Mouse (Mus musculus) kidney, adult 2 months (tissue): Measurements from ENCODE around the gene Plekhs1.

ENCODE experiments used
- CTCF ChIP-seq: fragments of 200-500 bp; conservative IDR thresholded peaks from 2 replicates; pipeline ENCODE4 v1.5.1; 2011; ENCODE audit warnings: low read depth, mild to moderate bottlenecking, control low read depth, low read length, moderate library complexity, mixed read lengths; ENCODE audit not compliant: insufficient read depth, insufficient read length
- POLR2A ChIP-seq: fragments of 200-500 bp; IDR thresholded peaks from one replicate; pipeline ENCODE4 v1.6.1; 2011; ENCODE audit warnings: low read depth, low read length, control low read depth

DNA sequence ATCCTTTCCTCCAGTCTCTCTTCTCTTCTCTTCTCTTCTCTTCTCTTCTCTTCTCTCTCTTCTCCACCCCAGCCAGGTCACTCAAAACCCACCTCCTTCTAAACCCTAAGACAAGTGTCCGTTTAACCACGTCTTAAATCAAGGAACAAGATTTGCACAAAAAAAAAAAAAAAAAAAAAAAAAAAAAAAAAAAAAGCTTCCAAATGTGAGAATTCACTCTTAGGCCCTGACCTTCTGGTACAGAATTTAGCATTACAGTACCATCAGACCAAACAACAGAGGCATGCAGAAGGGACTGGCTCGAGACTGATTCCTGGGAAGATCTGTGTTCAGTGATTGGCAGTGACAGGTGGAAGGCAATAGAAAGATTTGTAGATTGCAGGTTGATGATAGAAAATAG is 41.1 kb upstream of the Plekhs1 start:
- TF ChIP-seq CTCF = no peak
- no peak for TF ChIP-seq POLR2A
